Mouse (Mus musculus) hindbrain, embryonic 10.5 days (tissue): Measurements from ENCODE around the gene 2210408I21Rik. TPM values are rescaled to one million over a fixed set of nuclear protein-coding genes. Genes with fewer than 3 reads are reported as not detected.
A peak's percentile ranks its signal among the peaks of the same experiment; 100 is the strongest.

ENCODE experiments used
- DNase-seq: peaks from one replicate; pipeline ENCODE4 v3.0.0-alpha.2; 2017; ENCODE audit warnings: low spot score
- H3K27ac ChIP-seq: fragments of 300-500 bp; sonication (generic); 2 replicates; pipeline ENCODE4 v1.5.1; 2016; ENCODE audit warnings: mild to moderate bottlenecking, moderate library complexity
- H3K27me3 ChIP-seq: fragments of 300-500 bp; sonication (generic); 2 replicates; pipeline ENCODE4 v1.6.1; 2016; ENCODE audit warnings: mild to moderate bottlenecking; ENCODE audit not compliant: poor library complexity, insufficient read depth, severe bottlenecking
- H3K36me3 ChIP-seq: fragments of 300-500 bp; sonication (generic); 2 replicates; pipeline ENCODE4 v1.6.1; 2016; ENCODE audit warnings: mild to moderate bottlenecking, moderate library complexity
- H3K4me1 ChIP-seq: fragments of 300-500 bp; sonication (generic); replicated peaks from 2 replicates; pipeline ENCODE4 v1.6.1; 2016; ENCODE audit warnings: mild to moderate bottlenecking
- H3K4me3 ChIP-seq: fragments of 300-500 bp; sonication (generic); 2 replicates; pipeline ENCODE4 v1.5.1; 2016; ENCODE audit warnings: mild to moderate bottlenecking, moderate library complexity
- H3K9me3 ChIP-seq: fragments of 300-500 bp; sonication (generic); 2 replicates; pipeline ENCODE4 v1.6.1; 2016; ENCODE audit warnings: mild to moderate bottlenecking, moderate library complexity
- WGBS: fragments of 180-500 bp; shearing (Covaris S2); methylation state at CpG from one replicate; pipeline ENCODE4 v1.1.7; 2016; 5-methylcytosine and 5-hydroxymethylcytosine counted together
- polyA plus RNA-seq: library from polyadenylated mRNA; unstranded; fragments of >200 nt; fragmentation: Nextera tagmentation; extraction: Ambion mirVana; gene quantifications from 2 replicates; pipeline ENCODE4 v1.2.1, GENCODE M21; 2016

The 2210408I21Rik gene
- polyA plus RNA-seq, 1 experiment from 2014 or later, result 9.3 TPM

GRCm38 (mm10) chr13:77412829-77413228 is 277.5 kb downstream of the 2210408I21Rik start:
- Histone ChIP-seq H3K27ac (no peak overlapping the region), H3K4me3 (no peak overlapping the region), H3K36me3 (no peaks in the 10 kb centered on the region), H3K27me3 (no peaks in the 10 kb centered on the region), H3K9me3 (0 out of 2 replicates have a peak, but pooled peaks cover 2% of the 10 kb centered on the region), H3K4me1 (peaks cover 8% of the 10 kb centered on the region)
- no peak for DNase-seq
- WGBS, result 66% methylated on average over 2 of the region's 2 CpGs

GRCm38 (mm10) chr13:77450007-77450567 is 314.7 kb downstream of the 2210408I21Rik start:
- 90% methylated on average over 5 of the region's 5 CpGs for WGBS

GRCm38 (mm10) chr13:77470093-77470621 is 334.8 kb downstream of the 2210408I21Rik start:
- Histone ChIP-seq H3K36me3 (no peaks in the 10 kb centered on the region), H3K27me3 (no peaks in the 10 kb centered on the region), H3K4me3 (no peak overlapping the region), H3K9me3 (no peaks in the 10 kb centered on the region), H3K27ac (no peak overlapping the region), H3K4me1 (no peaks in the 10 kb centered on the region)
- DNase-seq, result no peak
- 96% methylated on average over 3 of the region's 3 CpGs for WGBS

More at GRCm38 (mm10) chr13:77450007-77450567, 314.7 kb downstream of the 2210408I21Rik start:
- Histone ChIP-seq H3K4me1 (no peaks in the 10 kb centered on the region), H3K27ac (no peak overlapping the region), H3K27me3 (no peaks in the 10 kb centered on the region), H3K36me3 (no peaks in the 10 kb centered on the region), H3K4me3 (no peak overlapping the region), H3K9me3 (0 out of 2 replicates have a peak, but pooled peaks cover 3% of the 10 kb centered on the region)
- DNase-seq, result no peak

- Histone ChIP-seq H3K27me3 (no peaks in the 10 kb centered on the region), H3K27ac (no peak overlapping the region), H3K9me3 (no peaks in the 10 kb centered on the region), H3K4me1 (0 out of 2 replicates have a peak, but pooled peaks cover 6% of the 10 kb centered on the region), H3K4me3 (no peak overlapping the region), H3K36me3 (no peaks in the 10 kb centered on the region)
- DNase-seq, result no peak
- WGBS, result 86% methylated on average over 4 of the region's 4 CpGs
These were observed 341.1 kb downstream of the 2210408I21Rik start for GRCm38 (mm10) chr13:77476420-77476819.

GRCm38 (mm10) chr13:77478425-77479119 is 343.2 kb downstream of the 2210408I21Rik start:
- Histone ChIP-seq H3K27ac (no peak overlapping the region), H3K9me3 (no peaks in the 10 kb centered on the region), H3K36me3 (no peaks in the 10 kb centered on the region), H3K4me1 (0 out of 2 replicates have a peak, but pooled peaks cover 6% of the 10 kb centered on the region), H3K27me3 (no peaks in the 10 kb centered on the region), H3K4me3 (no peak overlapping the region)
- DNase-seq, result no peak
- 63% methylated on average over 6 of the region's 6 CpGs for WGBS

GRCm38 (mm10) chr13:77489938-77490651 is 354.8 kb downstream of the 2210408I21Rik start:
- Histone ChIP-seq H3K9me3 (no peaks in the 10 kb centered on the region), H3K27ac (no peak overlapping the region), H3K4me1 (0 out of 2 replicates have a peak, but pooled peaks cover 14% of the 10 kb centered on the region), H3K27me3 (no peaks in the 10 kb centered on the region), H3K4me3 (no peak overlapping the region), H3K36me3 (no peaks in the 10 kb centered on the region)
- no peak for DNase-seq
- 72% methylated on average over 3 of the region's 3 CpGs for WGBS

- Histone ChIP-seq H3K4me3 (no peak overlapping the region), H3K36me3 (no peaks in the 10 kb centered on the region), H3K27me3 (no peaks in the 10 kb centered on the region), H3K4me1 (no peaks in the 10 kb centered on the region), H3K27ac (no peak overlapping the region), H3K9me3 (no peaks in the 10 kb centered on the region)
- 87% methylated on average over 1 of the region's 1 CpGs for WGBS
- DNase-seq, result no peak
These were observed 378.7 kb downstream of the 2210408I21Rik start for GRCm38 (mm10) chr13:77514046-77514445.

- 72% methylated on average over 8 of the region's 8 CpGs for WGBS
- Histone ChIP-seq H3K9me3 (no peaks in the 10 kb centered on the region), H3K4me3 (no peak overlapping the region), H3K36me3 (no peaks in the 10 kb centered on the region), H3K27ac (no peak overlapping the region), H3K4me1 (no peaks in the 10 kb centered on the region), H3K27me3 (no peaks in the 10 kb centered on the region)
- no peak for DNase-seq
These were observed 393.8 kb downstream of the 2210408I21Rik start for GRCm38 (mm10) chr13:77528960-77529699.

GRCm38 (mm10) chr13:77529760-77530159 is 394.4 kb downstream of the 2210408I21Rik start:
- DNase-seq, result no peak
- H3K27me3 ChIP-seq, result no peaks in the 10 kb centered on the region
- no peaks in the 10 kb centered on the region for H3K4me1 ChIP-seq
- no peaks in the 10 kb centered on the region for H3K36me3 ChIP-seq
- H3K27ac ChIP-seq, result no peak overlapping the region
- no peak overlapping the region for H3K4me3 ChIP-seq
- H3K9me3 ChIP-seq, result no peaks in the 10 kb centered on the region

GRCm38 (mm10) chr13:77537466-77537865 is 402.1 kb downstream of the 2210408I21Rik start:
- Histone ChIP-seq H3K27me3 (no peaks in the 10 kb centered on the region), H3K4me3 (no peak overlapping the region), H3K36me3 (no peaks in the 10 kb centered on the region), H3K9me3 (no peaks in the 10 kb centered on the region), H3K4me1 (no peaks in the 10 kb centered on the region), H3K27ac (no peak overlapping the region)
- DNase-seq, result no peak
- 91% methylated on average over 4 of the region's 4 CpGs for WGBS

GRCm38 (mm10) chr13:77547486-77548385 is 412.4 kb downstream of the 2210408I21Rik start:
- Histone ChIP-seq H3K9me3 (no peaks in the 10 kb centered on the region), H3K27me3 (no peaks in the 10 kb centered on the region), H3K27ac (peak overlapping the region; percentile 86), H3K4me3 (peak overlapping the region; percentile 29), H3K4me1 (peaks cover 13% of the 10 kb centered on the region; the same call in 1 of the 2 replicates), H3K36me3 (no peaks in the 10 kb centered on the region)
- DNase-seq, result no peak
- 32% methylated on average over 16 of the region's 16 CpGs for WGBS

GRCm38 (mm10) chr13:77548386-77548695 is 413.0 kb downstream of the 2210408I21Rik start:
- DNase-seq, result peak; percentile 62
- Histone ChIP-seq H3K27me3 (no peaks in the 10 kb centered on the region), H3K4me3 (peak overlapping the region; percentile 29), H3K36me3 (no peaks in the 10 kb centered on the region), H3K4me1 (peaks cover 13% of the 10 kb centered on the region; the same call in 1 of the 2 replicates), H3K9me3 (no peaks in the 10 kb centered on the region), H3K27ac (peak overlapping the region; percentile 86)
- 2% methylated on average over 3 of the region's 3 CpGs for WGBS
